Mouse (Mus musculus) liver, embryonic 14.5 days (tissue): ENCODE data around the gene Prdm9.

ENCODE experiments used
- CTCF ChIP-seq: IDR thresholded peaks from 2 replicates; pipeline ENCODE4 v1.5.1; 2016; ENCODE audit warnings: antibody characterized with exemption, low read depth, control low read depth
- EP300 ChIP-seq: IDR thresholded peaks from 2 replicates; pipeline ENCODE4 v1.6.1; 2016; ENCODE audit warnings: antibody characterized with exemption, low read depth

- no peak for TF ChIP-seq CTCF
- no peak for TF ChIP-seq EP300
These were observed 65.4 kb downstream of the Prdm9 start for GRCm38 (mm10) chr17:15498753-15499113.
